Mouse (Mus musculus) kidney, postnatal 0 days (tissue): Measurements from ENCODE around the gene Ptcd2. TPM values are rescaled to one million over a fixed set of nuclear protein-coding genes. Genes with fewer than 3 reads are reported as not detected.

ENCODE experiments used
- ATAC-seq: fragments of 200-750 bp; cut with Nextera tagmentation; replicated peaks from 2 replicates; pipeline ENCODE4 v1.8.0; 2017; ENCODE audit warnings: low read depth, moderate number of reproducible peaks, moderate TSS enrichment, moderate library complexity; ENCODE audit not compliant: low FRiP score
- DNase-seq: peaks from one replicate; pipeline ENCODE4 v3.0.0-alpha.2; 2016; ENCODE audit warnings: low spot score
- H3K27ac ChIP-seq: fragments of 300-500 bp; sonication (generic); 2 replicates; pipeline ENCODE4 v1.5.1; 2014; ENCODE audit warnings: mild to moderate bottlenecking
- H3K27me3 ChIP-seq: fragments of 300-500 bp; sonication (generic); 2 replicates; pipeline ENCODE4 v1.6.1; 2014; ENCODE audit warnings: low read length, mixed read lengths; ENCODE audit not compliant: insufficient read depth
- H3K36me3 ChIP-seq: fragments of 300-500 bp; sonication (generic); 2 replicates; pipeline ENCODE4 v1.6.1; 2014; ENCODE audit warnings: low read length, mixed read lengths; ENCODE audit not compliant: insufficient read depth
- H3K4me1 ChIP-seq: fragments of 300-500 bp; sonication (generic); replicated peaks from 2 replicates; pipeline ENCODE4 v1.6.1; 2014; ENCODE audit warnings: antibody characterized with exemption, low read length, mixed read lengths; ENCODE audit not compliant: insufficient read depth
- H3K4me2 ChIP-seq: fragments of 300-500 bp; sonication (generic); 2 replicates; pipeline ENCODE4 v1.6.1; 2014; ENCODE audit warnings: mild to moderate bottlenecking, low read length, moderate library complexity, mixed read lengths
- H3K4me3 ChIP-seq: fragments of 300-500 bp; sonication (generic); replicated peaks from 2 replicates; pipeline ENCODE4 v1.5.1; 2014; ENCODE audit warnings: low read depth, low read length
- H3K9ac ChIP-seq: fragments of 300-500 bp; sonication (generic); 2 replicates; pipeline ENCODE4 v1.6.1; 2014; ENCODE audit warnings: low read depth, low read length
- H3K9me3 ChIP-seq: fragments of 300-500 bp; sonication (generic); replicated peaks from 2 replicates; pipeline ENCODE4 v1.6.1; 2016; ENCODE audit warnings: low read length, inconsistent platforms, mixed read lengths
- CTCF ChIP-seq: IDR thresholded peaks from 2 replicates; pipeline ENCODE4 v1.5.1; 2016; ENCODE audit warnings: antibody characterized with exemption, low read depth, mild to moderate bottlenecking, moderate library complexity
- WGBS: fragments of 180-500 bp; shearing (Covaris S2); extraction: QIAGEN DNeasy Blood & Tissue Kit; methylation state at CpG from one replicate; pipeline ENCODE4 v1.1.7; 2014; 5-methylcytosine and 5-hydroxymethylcytosine counted together
- polyA plus RNA-seq: library from polyadenylated mRNA; unstranded; fragments of >200 nt; fragmentation: Nextera tagmentation; extraction: Ambion mirVana; gene quantifications from 2 replicates; pipeline ENCODE4 v1.2.1, GENCODE M21; 2015

Ptcd2 gene
- polyA plus RNA-seq, 1 experiment from 2014 or later, result 52.5 TPM

GRCm38 (mm10) chr13:99314098-99314497 is 30.4 kb downstream of the Ptcd2 start:
- Histone ChIP-seq H3K4me3 (no peak overlapping the region), H3K27me3 (no peaks in the 10 kb centered on the region), H3K4me2 (no peak overlapping the region), H3K9ac (no peak overlapping the region), H3K27ac (no peak overlapping the region), H3K9me3 (no peaks in the 10 kb centered on the region), H3K4me1 (no peaks in the 10 kb centered on the region), H3K36me3 (no peaks in the 10 kb centered on the region)
- TF ChIP-seq CTCF, result no peak
- DNase-seq, result no peak
- no peak for ATAC-seq
- 87% methylated on average over 5 of the region's 5 CpGs for WGBS

GRCm38 (mm10) chr13:99308393-99308792 is 36.1 kb downstream of the Ptcd2 start:
- peaks cover 6% of the 10 kb centered on the region; the same call in 1 of the 2 replicates for H3K4me1 ChIP-seq
- WGBS, result 72% methylated on average over 8 of the region's 8 CpGs
- no peak for TF ChIP-seq CTCF
- no peak for DNase-seq
- no peak overlapping the region for H3K9ac ChIP-seq
- H3K4me3 ChIP-seq, result no peak overlapping the region
- no peak for ATAC-seq
- H3K36me3 ChIP-seq, result no peaks in the 10 kb centered on the region
- no peak overlapping the region for H3K27ac ChIP-seq
- H3K9me3 ChIP-seq, result no peaks in the 10 kb centered on the region
- no peak overlapping the region for H3K4me2 ChIP-seq
- no peaks in the 10 kb centered on the region for H3K27me3 ChIP-seq

GRCm38 (mm10) chr13:99307930-99308359 is 36.6 kb downstream of the Ptcd2 start:
- Histone ChIP-seq H3K9me3 (no peaks in the 10 kb centered on the region), H3K27ac (peak overlapping the region; percentile 43; the same call in 1 of the 2 replicates), H3K36me3 (no peaks in the 10 kb centered on the region), H3K4me1 (peaks cover 6% of the 10 kb centered on the region; the same call in 1 of the 2 replicates), H3K9ac (no peak overlapping the region), H3K4me3 (no peak overlapping the region), H3K27me3 (no peaks in the 10 kb centered on the region), H3K4me2 (no peak overlapping the region)
- peak; percentile 83 for DNase-seq
- no peak for TF ChIP-seq CTCF
- no peak; the same call in 1 of the 2 replicates for ATAC-seq
- WGBS, result 50% methylated on average over 5 of the region's 5 CpGs

GRCm38 (mm10) chr13:99306164-99306563 is 38.3 kb downstream of the Ptcd2 start:
- 83% methylated on average over 8 of the region's 8 CpGs for WGBS

GRCm38 (mm10) chr13:99305186-99305585 is 39.3 kb downstream of the Ptcd2 start:
- Histone ChIP-seq H3K4me3 (no peak overlapping the region), H3K4me2 (no peak overlapping the region), H3K27me3 (no peaks in the 10 kb centered on the region; the same call in 1 of the 2 replicates), H3K9ac (no peak overlapping the region), H3K9me3 (no peaks in the 10 kb centered on the region), H3K4me1 (peaks cover 6% of the 10 kb centered on the region; the same call in 1 of the 2 replicates), H3K36me3 (no peaks in the 10 kb centered on the region), H3K27ac (no peak overlapping the region)
- 83% methylated on average over 1 of the region's 1 CpGs for WGBS
- ATAC-seq, result no peak
- no peak for DNase-seq
- TF ChIP-seq CTCF, result no peak

More at GRCm38 (mm10) chr13:99306164-99306563, 38.3 kb downstream of the Ptcd2 start:
- Histone ChIP-seq H3K9ac (no peak overlapping the region), H3K9me3 (no peaks in the 10 kb centered on the region), H3K27ac (no peak overlapping the region), H3K4me2 (no peak overlapping the region), H3K27me3 (no peaks in the 10 kb centered on the region; the same call in 1 of the 2 replicates), H3K4me3 (no peak overlapping the region), H3K36me3 (no peaks in the 10 kb centered on the region), H3K4me1 (peaks cover 6% of the 10 kb centered on the region; the same call in 1 of the 2 replicates)
- no peak for DNase-seq
- no peak for ATAC-seq
- no peak for TF ChIP-seq CTCF

GRCm38 (mm10) chr13:99304365-99304764 is 40.1 kb downstream of the Ptcd2 start:
- Histone ChIP-seq H3K27ac (no peak overlapping the region), H3K4me2 (no peak overlapping the region)
- no peak for ATAC-seq

GRCm38 (mm10) chr13:99303846-99304245 is 40.7 kb downstream of the Ptcd2 start:
- H3K9ac ChIP-seq, result no peak overlapping the region
- H3K27me3 ChIP-seq, result no peaks in the 10 kb centered on the region; the same call in 1 of the 2 replicates
- no peak overlapping the region for H3K4me2 ChIP-seq
- DNase-seq, result peak; percentile 52
- H3K9me3 ChIP-seq, result no peaks in the 10 kb centered on the region
- WGBS, result 48% methylated on average over 5 of the region's 5 CpGs
- no peak for TF ChIP-seq CTCF
- ATAC-seq, result no peak
- no peaks in the 10 kb centered on the region for H3K36me3 ChIP-seq
- H3K27ac ChIP-seq, result no peak overlapping the region
- H3K4me1 ChIP-seq, result peaks cover 6% of the 10 kb centered on the region; the same call in 1 of the 2 replicates
- no peak overlapping the region for H3K4me3 ChIP-seq

More at GRCm38 (mm10) chr13:99304365-99304764, 40.1 kb downstream of the Ptcd2 start:
- peaks cover 6% of the 10 kb centered on the region; the same call in 1 of the 2 replicates for H3K4me1 ChIP-seq
- no peaks in the 10 kb centered on the region for H3K36me3 ChIP-seq
- no peaks in the 10 kb centered on the region; the same call in 1 of the 2 replicates for H3K27me3 ChIP-seq
- DNase-seq, result no peak
- no peak for TF ChIP-seq CTCF
- H3K9me3 ChIP-seq, result no peaks in the 10 kb centered on the region
- no peak overlapping the region for H3K9ac ChIP-seq
- 73% methylated on average over 11 of the region's 11 CpGs for WGBS
- H3K4me3 ChIP-seq, result no peak overlapping the region
